20 mouse cellular contexts compared by ENCODE assay signal in the genomic region with DNA sequence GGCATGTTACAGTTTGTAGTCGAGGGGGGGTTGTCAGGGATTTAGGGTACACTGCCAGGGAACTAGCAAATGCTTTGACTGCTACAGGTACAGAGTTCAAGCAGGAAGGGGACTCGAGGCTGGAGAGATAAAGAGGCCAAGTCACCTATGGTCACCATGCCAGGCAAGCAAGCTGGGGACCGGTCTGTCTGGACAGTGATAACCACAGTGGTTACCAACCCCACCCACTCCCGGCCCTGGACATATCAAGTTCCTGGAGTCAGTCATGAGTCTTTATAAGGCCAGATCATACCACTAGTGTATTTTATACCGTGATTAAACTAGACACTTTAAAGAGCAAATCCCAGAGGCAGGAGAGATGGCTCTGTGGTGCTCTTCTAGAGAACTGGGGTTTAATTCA. TPM values are rescaled to one million over a fixed set of nuclear protein-coding genes. Genes with fewer than 3 reads are reported as not detected.
A peak's percentile ranks its signal among the peaks of the same experiment; 100 is the strongest.
DNase-seq lines count a peak whose midpoint lies in the region; ATAC-seq and TF ChIP-seq lines count a peak whose summit lies in the region.
"Had no signal": no experiment of that assay in that cellular context is flagged by ENCODE, and none has a peak within 500 bp of the region (broad histone marks: within the 10 kb centered on the region; RNA-seq: fewer than 3 reads in every experiment).

No protein-coding gene starts in this region.

- TF ChIP-seq CTCF in lung, postnatal 0 days (IDR thresholded peaks at IDR 0.05) = no peak

- peaks cover 19% of the 10 kb centered on the region for H3K4me1 ChIP-seq in embryonic facial prominence, embryonic 13.5 days
- peaks cover 18% of the 10 kb centered on the region for H3K4me1 ChIP-seq in embryonic facial prominence, embryonic 10.5 days
- H3K4me1 ChIP-seq in lung, postnatal 0 days (ENCODE audit: insufficient read depth, low read depth, low read length) = no peaks in the 10 kb centered on the region
- H3K4me1 ChIP-seq: forebrain, embryonic 15.5 days had no signal

- 0 out of 2 replicates have a peak overlapping the region, but pooled peaks have one; percentile 18 for H3K27ac ChIP-seq in embryonic facial prominence, embryonic 13.5 days
- no peak overlapping the region for H3K27ac ChIP-seq in embryonic facial prominence, embryonic 10.5 days (replicated peaks)
- no peak overlapping the region for H3K27ac ChIP-seq in lung, postnatal 0 days (ENCODE audit: low read length)
- H3K27ac ChIP-seq: forebrain, embryonic 10.5 days; forebrain, embryonic 15.5 days; heart, embryonic 13.5 days had no signal

- H3K79me2 ChIP-seq in myocyte (ENCODE audit: control insufficient read depth, insufficient read depth) = no peaks in the 10 kb centered on the region

- no peak overlapping the region for H3K4me2 ChIP-seq in embryonic facial prominence, embryonic 13.5 days
- peak overlapping the region; percentile 20 for H3K4me2 ChIP-seq in myocyte (ENCODE audit: low read depth)
- no peak overlapping the region for H3K4me2 ChIP-seq in lung, postnatal 0 days (replicated peaks; ENCODE audit: low read depth, low read length)
- H3K4me2 ChIP-seq: forebrain, embryonic 15.5 days; heart, embryonic 13.5 days had no signal

- no peaks in the 10 kb centered on the region for H3K9me3 ChIP-seq in embryonic facial prominence, embryonic 13.5 days
- H3K9me3 ChIP-seq in embryonic facial prominence, embryonic 10.5 days = no peaks in the 10 kb centered on the region
- no peaks in the 10 kb centered on the region for H3K9me3 ChIP-seq in lung, postnatal 0 days (ENCODE audit: low read length)
- H3K9me3 ChIP-seq: forebrain, embryonic 10.5 days; forebrain, embryonic 15.5 days had no signal

- DNase-seq in embryonic facial prominence, embryonic 10.5 days (ENCODE audit: low spot score) = no peak
- peak; percentile 57 for DNase-seq in urinary bladder, postnatal 14 days (ENCODE audit: low spot score)
- no peak for DNase-seq in urinary bladder, adult 2 months (ENCODE audit: low spot score)
- DNase-seq in lung, postnatal 0 days (ENCODE audit: low spot score) = no peak
- no peak for DNase-seq in kidney, postnatal 25 days
- DNase-seq: adrenal gland, postnatal 14 days; cerebellum, adult 11-12 months; cerebellum, adult 9-10 months; cerebellum, postnatal 25 days; gastrocnemius, postnatal 36 days; heart, adult 11 months; heart, postnatal 36 days had no signal

- H3ac ChIP-seq in myocyte (ENCODE audit: control insufficient read depth, insufficient read length) = no peak overlapping the region

- no peak for ATAC-seq in embryonic facial prominence, embryonic 13.5 days (ENCODE audit: insufficient number of reproducible peaks, insufficient read depth, low FRiP score, low TSS enrichment, low read depth)
- no peak for ATAC-seq in lung, postnatal 0 days
- ATAC-seq: activated CD4-positive, CD25-positive, alpha-beta regulatory T cell, adult 4 months; forebrain, embryonic 15.5 days; Patski had no signal

- H3K36me3 ChIP-seq in embryonic facial prominence, embryonic 13.5 days = no peaks in the 10 kb centered on the region
- no peaks in the 10 kb centered on the region for H3K36me3 ChIP-seq in embryonic facial prominence, embryonic 10.5 days (replicated peaks)
- H3K36me3 ChIP-seq in myocyte (ENCODE audit: control insufficient read depth, insufficient read depth) = no peaks in the 10 kb centered on the region
- no peaks in the 10 kb centered on the region for H3K36me3 ChIP-seq in lung, postnatal 0 days (ENCODE audit: insufficient read depth, low read length)
- H3K36me3 ChIP-seq: forebrain, embryonic 10.5 days; forebrain, embryonic 15.5 days; heart, embryonic 13.5 days had no signal

- no peak overlapping the region for H3K9ac ChIP-seq in embryonic facial prominence, embryonic 13.5 days
- H3K9ac ChIP-seq in lung, postnatal 0 days (replicated peaks; ENCODE audit: low read depth) = no peak overlapping the region
- H3K9ac ChIP-seq: forebrain, embryonic 15.5 days; heart, embryonic 13.5 days had no signal

- TF ChIP-seq POLR2A in myocyte (IDR thresholded peaks at IDR 0.05; ENCODE audit: insufficient read length, low read depth) = no peak

- H3K4me3 ChIP-seq in embryonic facial prominence, embryonic 13.5 days = no peak overlapping the region
- no peak overlapping the region for H3K4me3 ChIP-seq in embryonic facial prominence, embryonic 10.5 days
- no peak overlapping the region for H3K4me3 ChIP-seq in myocyte
- no peak overlapping the region for H3K4me3 ChIP-seq in lung, postnatal 0 days (ENCODE audit: low read depth, low read length)
- H3K4me3 ChIP-seq: forebrain, embryonic 10.5 days; forebrain, embryonic 15.5 days; heart, embryonic 13.5 days had no signal

- H3K27me3 ChIP-seq in embryonic facial prominence, embryonic 13.5 days = no peaks in the 10 kb centered on the region
- peaks cover 6% of the 10 kb centered on the region for H3K27me3 ChIP-seq in embryonic facial prominence, embryonic 10.5 days (replicated peaks; ENCODE audit: low read depth, poor library complexity, severe bottlenecking)
- no peaks in the 10 kb centered on the region for H3K27me3 ChIP-seq in myocyte (ENCODE audit: control insufficient read depth, insufficient read depth, insufficient read length)
- no peaks in the 10 kb centered on the region for H3K27me3 ChIP-seq in lung, postnatal 0 days (replicated peaks; ENCODE audit: insufficient read depth, low read length)
- H3K27me3 ChIP-seq: CH12.LX; forebrain, embryonic 15.5 days; heart, embryonic 13.5 days; Patski had no signal

- 72% methylated on average over 5 of the region's 5 CpGs for WGBS in embryonic facial prominence, embryonic 13.5 days
- 74% methylated on average over 5 of the region's 5 CpGs for WGBS in embryonic facial prominence, embryonic 10.5 days
- WGBS in lung, postnatal 0 days = 51% methylated on average over 5 of the region's 5 CpGs

- no peak for TF ChIP-seq EP300 in lung, postnatal 0 days (IDR thresholded peaks at IDR 0.05)

TF ChIP-seq in myocyte, 11 proteins besides CTCF, POLR2A, EP300 and RAD21:
- TF ChIP-seq CEBPB (IDR thresholded peaks at IDR 0.05; ENCODE audit: insufficient read depth, poor library complexity, severe bottlenecking) (no peak), POLR2AphosphoS2 (IDR thresholded peaks at IDR 0.05; ENCODE audit: insufficient read length, low read depth) (no peak), MYOD1 (IDR thresholded peaks at IDR 0.05; ENCODE audit: control insufficient read depth in 1 of 3, insufficient read length in 2 of 3, low read depth in 2 of 3) (no peak), USF1 (IDR thresholded peaks at IDR 0.05; ENCODE audit: low read depth) (no peak), MYOG (IDR thresholded peaks at IDR 0.05; ENCODE audit: control insufficient read depth in 1 of 3, insufficient read depth in 1 of 3, insufficient read length in 2 of 3, low read depth in 2 of 3) (no peak), TCF12 (IDR thresholded peaks at IDR 0.05; ENCODE audit: insufficient read depth, poor library complexity, severe bottlenecking) (no peak), TCF3 (IDR thresholded peaks at IDR 0.05; ENCODE audit: insufficient read length, low read depth) (no peak), MAX (IDR thresholded peaks at IDR 0.05; ENCODE audit: low read depth) (no peak), SRF (IDR thresholded peaks at IDR 0.05; ENCODE audit: control insufficient read depth, insufficient read length, low read depth) (no peak)

RNA-seq across cellular contexts. Expression of a gene that starts 8.4 kb away (rescaled TPM):
- polyA plus RNA-seq in embryonic facial prominence, embryonic 13.5 days (2015; fragmentation: Nextera tagmentation; extraction: Ambion mirVana) = 176 and 188 TPM in 2 replicates
- polyA plus RNA-seq in embryonic facial prominence, embryonic 10.5 days (2016; fragmentation: Nextera tagmentation; extraction: Ambion mirVana) = 13.6 and 18.9 TPM in 2 replicates
- 4,184 and 4,255 TPM in 2 replicates for polyA plus RNA-seq in urinary bladder, adult 2 months (2012; rRNA removed)
- polyA plus RNA-seq in myocyte (2012; fragmentation: generic; extraction: Trizol) = 282 TPM
- 956 and 1,007 TPM in 2 replicates for polyA plus RNA-seq in lung, postnatal 0 days (2015; fragmentation: Nextera tagmentation; extraction: Ambion mirVana)

RNA-seq across cellular contexts. Expression of a gene that starts 46.8 kb away (rescaled TPM):
- polyA plus RNA-seq in embryonic facial prominence, embryonic 13.5 days (2015; fragmentation: Nextera tagmentation; extraction: Ambion mirVana) = 354 and 366 TPM in 2 replicates
- 239 and 259 TPM in 2 replicates for polyA plus RNA-seq in embryonic facial prominence, embryonic 10.5 days (2016; fragmentation: Nextera tagmentation; extraction: Ambion mirVana)
- 132 and 145 TPM in 2 replicates for polyA plus RNA-seq in urinary bladder, adult 2 months (2012; rRNA removed)
- polyA plus RNA-seq in myocyte (2012; fragmentation: generic; extraction: Trizol) = 102 TPM
- polyA plus RNA-seq in lung, postnatal 0 days (2015; fragmentation: Nextera tagmentation; extraction: Ambion mirVana) = 434 and 473 TPM in 2 replicates
